Mouse (Mus musculus) limb, embryonic 12.5 days (tissue): Measurements from ENCODE around the gene Arid1b. TPM values are rescaled to one million over a fixed set of nuclear protein-coding genes. Genes with fewer than 3 reads are reported as not detected.
"Not testable (repeated sequence)": the region's sequence is repeated elsewhere in the genome, so short reads cannot be mapped to it uniquely, and the experiment has no call there.

Source experiments
- ATAC-seq: fragments of 200-750 bp; cut with Nextera tagmentation; 2 replicates; pipeline ENCODE4 v1.8.0; 2017; ENCODE audit warnings: low read depth, moderate TSS enrichment; ENCODE audit not compliant: insufficient number of reproducible peaks, insufficient read depth, low FRiP score, low TSS enrichment
- H3K27ac ChIP-seq: fragments of 300-500 bp; sonication (generic); 2 replicates; pipeline ENCODE4 v1.5.1; 2016; ENCODE audit warnings: mild to moderate bottlenecking, moderate library complexity
- H3K27me3 ChIP-seq: fragments of 300-500 bp; sonication (generic); 2 replicates; pipeline ENCODE4 v1.6.1; 2016; ENCODE audit warnings: mild to moderate bottlenecking, moderate library complexity
- H3K36me3 ChIP-seq: fragments of 300-500 bp; sonication (generic); 2 replicates; pipeline ENCODE4 v1.6.1; 2016; ENCODE audit warnings: mild to moderate bottlenecking, moderate library complexity
- H3K4me1 ChIP-seq: fragments of 300-500 bp; sonication (generic); replicated peaks from 2 replicates; pipeline ENCODE4 v1.6.1; 2016
- H3K4me2 ChIP-seq: fragments of 300-500 bp; sonication (generic); 2 replicates; pipeline ENCODE4 v1.6.1; 2016; ENCODE audit warnings: mild to moderate bottlenecking, moderate library complexity
- H3K4me3 ChIP-seq: fragments of 300-500 bp; sonication (generic); replicated peaks from 2 replicates; pipeline ENCODE4 v1.5.1; 2016; ENCODE audit warnings: mild to moderate bottlenecking
- H3K9ac ChIP-seq: fragments of 300-500 bp; sonication (generic); replicated peaks from 2 replicates; pipeline ENCODE4 v1.6.1; 2016; ENCODE audit warnings: mild to moderate bottlenecking, moderate library complexity
- H3K9me3 ChIP-seq: fragments of 300-500 bp; sonication (generic); 2 replicates; pipeline ENCODE4 v1.6.1; 2016; ENCODE audit warnings: mild to moderate bottlenecking, moderate library complexity
- WGBS: fragments of 180-500 bp; shearing (Covaris S2); methylation state at CpG from one replicate; pipeline ENCODE4 v1.1.7; 2016; 5-methylcytosine and 5-hydroxymethylcytosine counted together
- polyA plus RNA-seq: library from polyadenylated mRNA; unstranded; fragments of >200 nt; fragmentation: Nextera tagmentation; extraction: Ambion mirVana; gene quantifications from 2 replicates; pipeline ENCODE4 v1.2.1, GENCODE M21; 2016

The Arid1b gene
- polyA plus RNA-seq, 1 experiment from 2014 or later, result 18.2 TPM

- 84% methylated on average over 8 of the region's 8 CpGs for WGBS
- ATAC-seq, result no peak
- Histone ChIP-seq H3K36me3 (peaks cover 13% of the 10 kb centered on the region; the same call in 1 of the 2 replicates), H3K4me3 (no peak overlapping the region), H3K27ac (no peak overlapping the region), H3K9ac (no peak overlapping the region), H3K4me1 (peaks cover 57% of the 10 kb centered on the region), H3K9me3 (no peaks in the 10 kb centered on the region), H3K27me3 (no peaks in the 10 kb centered on the region), H3K4me2 (no peak overlapping the region)
Measured at GRCm38 (mm10) chr17:5101157-5101556, 107.0 kb downstream of the Arid1b start.

GRCm38 (mm10) chr17:5101887-5102286 lies 107.8 kb downstream of the Arid1b start:
- Histone ChIP-seq H3K27ac (no peak overlapping the region), H3K9me3 (no peaks in the 10 kb centered on the region), H3K4me2 (no peak overlapping the region), H3K36me3 (peaks cover 13% of the 10 kb centered on the region; the same call in 1 of the 2 replicates), H3K27me3 (no peaks in the 10 kb centered on the region), H3K4me1 (peaks cover 58% of the 10 kb centered on the region), H3K9ac (no peak overlapping the region), H3K4me3 (no peak overlapping the region)
- WGBS, result 47% methylated on average over 2 of the region's 2 CpGs
- no peak for ATAC-seq

GRCm38 (mm10) chr17:5105746-5106145 lies 111.6 kb downstream of the Arid1b start:
- ATAC-seq, result no peak
- H3K9ac ChIP-seq, result no peak overlapping the region
- no peak overlapping the region for H3K27ac ChIP-seq
- H3K4me3 ChIP-seq, result no peak overlapping the region
- no peaks in the 10 kb centered on the region for H3K27me3 ChIP-seq
- H3K9me3 ChIP-seq, result no peaks in the 10 kb centered on the region
- no peaks in the 10 kb centered on the region; the same call in 1 of the 2 replicates for H3K36me3 ChIP-seq
- peaks cover 37% of the 10 kb centered on the region for H3K4me1 ChIP-seq
- 88% methylated on average over 6 of the region's 6 CpGs for WGBS
- H3K4me2 ChIP-seq, result no peak overlapping the region

GRCm38 (mm10) chr17:5106263-5107195 lies 112.4 kb downstream of the Arid1b start:
- Histone ChIP-seq H3K4me2 (no peak overlapping the region), H3K36me3 (no peaks in the 10 kb centered on the region; the same call in 1 of the 2 replicates), H3K4me1 (peaks cover 37% of the 10 kb centered on the region), H3K9ac (no peak overlapping the region), H3K27me3 (no peaks in the 10 kb centered on the region), H3K27ac (no peak overlapping the region), H3K4me3 (no peak overlapping the region), H3K9me3 (no peaks in the 10 kb centered on the region)
- 76% methylated on average over 11 of the region's 11 CpGs for WGBS
- no peak for ATAC-seq

- no peaks in the 10 kb centered on the region for H3K27me3 ChIP-seq
- no peaks in the 10 kb centered on the region; the same call in 1 of the 2 replicates for H3K36me3 ChIP-seq
- no peak overlapping the region for H3K4me3 ChIP-seq
- 86% methylated on average over 4 of the region's 4 CpGs for WGBS
- no peaks in the 10 kb centered on the region for H3K9me3 ChIP-seq
- peaks cover 32% of the 10 kb centered on the region for H3K4me1 ChIP-seq
- H3K4me2 ChIP-seq, result no peak overlapping the region
- ATAC-seq, result no peak
- H3K9ac ChIP-seq, result no peak overlapping the region
- no peak overlapping the region for H3K27ac ChIP-seq
Measured at GRCm38 (mm10) chr17:5107501-5107900, 113.4 kb downstream of the Arid1b start.

- H3K4me1 ChIP-seq, result peaks cover 32% of the 10 kb centered on the region
- ATAC-seq, result no peak
Measured at GRCm38 (mm10) chr17:5108022-5108421, 113.9 kb downstream of the Arid1b start.

GRCm38 (mm10) chr17:5108546-5109142 lies 114.5 kb downstream of the Arid1b start:
- Histone ChIP-seq H3K4me2 (no peak overlapping the region), H3K36me3 (no peaks in the 10 kb centered on the region; the same call in 1 of the 2 replicates), H3K9me3 (no peaks in the 10 kb centered on the region), H3K27me3 (no peaks in the 10 kb centered on the region), H3K4me1 (peaks cover 32% of the 10 kb centered on the region), H3K4me3 (no peak overlapping the region), H3K27ac (no peak overlapping the region), H3K9ac (no peak overlapping the region)
- no peak for ATAC-seq
- WGBS, result 86% methylated on average over 2 of the region's 2 CpGs

More at GRCm38 (mm10) chr17:5108022-5108421, 113.9 kb downstream of the Arid1b start:
- no peak overlapping the region for H3K27ac ChIP-seq
- no peaks in the 10 kb centered on the region for H3K27me3 ChIP-seq
- no peaks in the 10 kb centered on the region; the same call in 1 of the 2 replicates for H3K36me3 ChIP-seq
- H3K9me3 ChIP-seq, result no peaks in the 10 kb centered on the region
- H3K4me3 ChIP-seq, result no peak overlapping the region
- WGBS, result 79% methylated on average over 1 of the region's 1 CpGs
- H3K4me2 ChIP-seq, result no peak overlapping the region
- no peak overlapping the region for H3K9ac ChIP-seq

GRCm38 (mm10) chr17:5109343-5109742 lies 115.2 kb downstream of the Arid1b start:
- H3K4me2 ChIP-seq, result no peak overlapping the region
- H3K27me3 ChIP-seq, result no peaks in the 10 kb centered on the region
- WGBS, result 92% methylated on average over 8 of the region's 8 CpGs
- no peak overlapping the region for H3K9ac ChIP-seq
- no peak overlapping the region for H3K4me3 ChIP-seq
- no peak for ATAC-seq
- H3K36me3 ChIP-seq, result no peaks in the 10 kb centered on the region; the same call in 1 of the 2 replicates
- H3K9me3 ChIP-seq, result no peaks in the 10 kb centered on the region
- no peak overlapping the region for H3K27ac ChIP-seq
- H3K4me1 ChIP-seq, result peaks cover 29% of the 10 kb centered on the region

- peaks cover 21% of the 10 kb centered on the region for H3K4me1 ChIP-seq
- no peak overlapping the region for H3K27ac ChIP-seq
- no peaks in the 10 kb centered on the region; the same call in 1 of the 2 replicates for H3K36me3 ChIP-seq
- H3K9me3 ChIP-seq, result no peaks in the 10 kb centered on the region
- no peak overlapping the region for H3K9ac ChIP-seq
- ATAC-seq, result no peak
- 86% methylated on average over 4 of the region's 4 CpGs for WGBS
- H3K4me2 ChIP-seq, result no peak overlapping the region
- H3K27me3 ChIP-seq, result no peaks in the 10 kb centered on the region
- no peak overlapping the region for H3K4me3 ChIP-seq
Measured at GRCm38 (mm10) chr17:5110159-5110558, 116.0 kb downstream of the Arid1b start.

GRCm38 (mm10) chr17:5110981-5111380 lies 116.8 kb downstream of the Arid1b start:
- not testable (repeated sequence) for H3K9ac ChIP-seq, H3K4me2 ChIP-seq, ATAC-seq, H3K36me3 ChIP-seq, H3K27ac ChIP-seq, H3K9me3 ChIP-seq, H3K4me3 ChIP-seq, H3K27me3 ChIP-seq
- H3K4me1 ChIP-seq, result peaks cover 13% of the 10 kb centered on the region
- WGBS, result 96% methylated on average over 5 of the region's 5 CpGs

- 90% methylated on average over 4 of the region's 4 CpGs for WGBS
- no peak overlapping the region for H3K4me2 ChIP-seq
Measured at GRCm38 (mm10) chr17:5112116-5112515, 118.0 kb downstream of the Arid1b start.

More at GRCm38 (mm10) chr17:5112116-5112515, 118.0 kb downstream of the Arid1b start:
- Histone ChIP-seq H3K27ac (no peak overlapping the region), H3K9ac (no peak overlapping the region), H3K27me3 (no peaks in the 10 kb centered on the region), H3K9me3 (no peaks in the 10 kb centered on the region), H3K36me3 (no peaks in the 10 kb centered on the region; the same call in 1 of the 2 replicates), H3K4me1 (peaks cover 2% of the 10 kb centered on the region), H3K4me3 (no peak overlapping the region)
- no peak for ATAC-seq
